Mouse (Mus musculus) layer of hippocampus, adult 9-10 months (tissue): ENCODE measurements at regions not wholly inside any gene's neighbourhood (a gene's known extent, or its start where the extent isn't known, plus 50 kb on each side); places are given as distances from the start of the nearest gene placed in this dataset.

Experiments
- DNase-seq: peaks from one replicate; pipeline ENCODE4 v3.0.0; 2022; ENCODE audit warnings: low spot score

- DNase-seq: no peak
Measured at GRCm38 (mm10) chr1:126917872-126918271, 87.3 kb upstream of the Nckap5 start.

DNA sequence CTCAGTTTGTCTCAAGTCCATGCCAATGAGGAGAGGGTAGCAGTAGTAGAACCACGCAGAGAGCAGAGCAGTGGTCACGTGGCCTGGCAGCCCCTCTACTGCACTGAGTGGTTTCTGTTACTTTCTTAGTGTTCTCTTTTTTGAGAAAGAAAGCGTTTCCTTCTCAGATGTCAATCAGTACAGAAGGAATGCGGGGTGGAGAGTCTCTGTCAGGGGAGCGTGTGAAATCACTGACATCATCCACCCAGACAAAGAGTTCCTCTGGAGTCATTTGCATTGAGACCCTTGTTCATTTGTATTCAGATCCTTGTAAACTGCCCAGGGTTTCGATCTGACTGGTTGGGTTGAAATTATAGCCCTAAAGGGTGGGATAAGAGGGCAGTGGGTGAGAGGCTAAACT lies 85.8 kb upstream of the Nckap5 start:
- no peak for DNase-seq

- no peak for DNase-seq
Measured at GRCm38 (mm10) chr1:126911277-126912060, 80.9 kb upstream of the Nckap5 start.

DNA sequence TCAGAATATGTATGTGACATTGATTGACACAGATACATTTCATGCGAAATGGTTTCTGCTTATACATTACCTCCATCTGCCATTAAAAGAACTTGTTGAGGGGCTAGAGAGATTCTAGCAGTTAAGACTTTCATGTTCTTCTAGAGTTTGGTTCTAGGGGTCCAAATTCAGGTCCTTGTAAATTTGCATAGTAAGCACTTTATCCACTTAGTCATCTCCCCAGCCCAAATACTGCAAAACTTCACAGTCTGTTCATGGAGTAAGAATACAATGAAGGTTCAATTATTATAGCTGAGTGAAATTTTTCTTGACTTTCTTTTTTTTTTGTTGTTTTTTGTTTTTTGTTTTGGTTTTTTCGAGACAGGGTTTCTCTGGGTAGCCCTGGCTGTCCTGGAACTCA lies 76.8 kb upstream of the Nckap5 start:
- DNase-seq: no peak

GRCm38 (mm10) chr1:126898484-126898883 lies 67.9 kb upstream of the Nckap5 start:
- no peak for DNase-seq

DNA sequence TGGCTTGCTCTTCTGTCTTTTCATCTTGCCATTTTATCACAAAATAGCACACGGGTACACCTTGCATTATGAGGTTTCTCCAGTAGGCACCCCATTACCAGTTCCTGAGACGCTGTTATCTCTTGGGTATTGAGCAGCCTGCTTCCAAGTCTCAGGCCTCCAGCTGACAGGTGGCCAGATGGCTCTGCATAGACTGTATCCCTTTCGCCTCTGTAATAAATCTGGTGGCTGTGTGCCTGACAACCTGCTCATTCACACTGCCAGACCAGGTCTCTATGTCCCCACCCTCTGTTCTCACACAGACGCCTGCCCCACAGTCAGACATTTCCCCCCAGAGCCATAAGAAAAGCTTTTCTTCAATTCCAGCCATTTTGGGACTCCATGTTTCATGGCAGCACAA lies 66.3 kb upstream of the Nckap5 start:
- no peak for DNase-seq

- no peak for DNase-seq
Measured at GRCm38 (mm10) chr1:126880801-126881200, 50.2 kb upstream of the Nckap5 start.
